Mouse (Mus musculus): ENCODE measurements at regions not wholly inside any gene's neighbourhood (a gene's known extent, or its start where the extent isn't known, plus 50 kb on each side); places are given as distances from the start of the nearest gene placed in this dataset.

DNA sequence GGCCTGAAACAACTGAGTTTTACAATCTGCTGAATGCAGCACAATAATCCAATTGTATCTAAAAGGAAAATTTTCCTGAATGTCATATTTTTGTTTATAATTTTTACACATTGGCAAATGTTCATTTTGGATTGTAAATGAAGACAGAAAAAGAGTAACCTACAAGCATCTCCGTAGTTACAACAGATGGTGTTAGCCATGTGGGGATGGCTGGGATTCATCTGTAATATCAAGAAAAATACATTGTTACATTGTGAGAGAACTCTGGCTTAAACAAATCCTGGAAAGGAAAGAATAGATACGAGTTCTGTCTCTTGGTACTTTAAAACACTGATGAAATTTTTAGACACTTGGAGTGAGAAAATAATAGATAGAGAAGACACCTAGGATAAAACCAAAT is 1106.0 kb downstream of the Grm8 start:
- DNase-seq (ENCODE audit: low spot score in 2 of 2), result peak in 1 of 2 experiments; percentile 9
- intact Hi-C loops (cut with DNase I), result no loop called here

DNA sequence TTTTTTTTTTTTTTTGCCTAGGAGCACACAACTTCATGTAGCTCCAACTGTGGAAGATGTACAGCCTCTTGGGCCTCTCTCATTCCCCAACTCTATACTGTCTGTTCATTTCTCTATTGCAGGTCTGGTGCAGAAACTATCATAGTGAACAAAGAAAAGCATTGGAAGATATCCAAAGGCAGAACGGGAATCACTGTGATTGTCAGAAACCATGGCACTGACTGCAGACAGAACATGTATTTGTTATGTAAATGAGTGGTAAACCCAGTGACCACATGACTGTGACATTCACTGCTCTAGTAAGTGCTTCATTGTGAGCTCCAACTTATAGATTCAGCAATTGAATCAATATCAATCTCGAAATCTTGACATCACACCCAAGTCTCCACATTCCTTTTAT is 1106.6 kb downstream of the Grm8 start:
- no peak for DNase-seq (ENCODE audit: low spot score in 2 of 2)
- intact Hi-C loops (cut with DNase I), result no loop called here

DNA sequence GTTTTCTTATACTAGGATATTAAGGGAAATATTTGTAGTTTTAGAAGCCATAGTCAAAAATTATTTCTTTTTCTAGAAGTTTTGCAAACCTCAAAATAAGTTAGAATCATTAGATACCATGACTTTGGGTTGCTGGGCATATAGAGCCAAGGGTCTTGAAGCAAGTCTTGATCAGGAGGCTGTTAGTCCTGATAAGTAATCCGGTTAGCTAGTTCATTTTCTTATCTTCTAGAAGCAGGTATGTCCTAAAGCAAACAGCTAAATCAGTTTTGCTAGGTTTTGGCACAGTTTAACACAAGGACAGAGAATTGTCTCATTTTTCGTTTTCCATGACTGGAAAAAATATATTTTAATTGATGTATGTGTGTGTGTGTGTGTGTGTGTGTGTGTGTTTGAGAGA is 1113.3 kb downstream of the Grm8 start:
- DNase-seq (ENCODE audit: low spot score in 2 of 2), result no peak
- intact Hi-C loops (cut with DNase I), result no loop called here

DNA sequence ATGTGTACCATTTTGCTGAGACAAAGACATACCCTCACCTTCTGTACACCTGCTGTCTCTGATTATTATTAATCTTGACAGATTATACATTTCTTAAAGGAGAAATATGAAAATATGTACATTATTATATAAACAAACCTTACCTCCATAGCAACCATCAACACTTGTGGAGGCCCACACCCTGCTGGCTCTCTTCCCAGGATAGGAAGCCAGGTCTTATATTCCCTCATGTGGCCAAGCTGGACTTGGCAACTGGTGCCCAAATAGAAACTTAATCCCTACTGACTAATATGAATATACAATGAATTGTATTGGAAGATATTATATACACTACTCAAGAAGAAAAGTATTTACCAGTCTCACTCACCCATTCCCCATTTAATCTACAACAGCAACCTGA is 1120.5 kb downstream of the Grm8 start:
- intact Hi-C loops (cut with DNase I), result no loop called here
- no peak for DNase-seq (ENCODE audit: low spot score in 2 of 2)

DNA sequence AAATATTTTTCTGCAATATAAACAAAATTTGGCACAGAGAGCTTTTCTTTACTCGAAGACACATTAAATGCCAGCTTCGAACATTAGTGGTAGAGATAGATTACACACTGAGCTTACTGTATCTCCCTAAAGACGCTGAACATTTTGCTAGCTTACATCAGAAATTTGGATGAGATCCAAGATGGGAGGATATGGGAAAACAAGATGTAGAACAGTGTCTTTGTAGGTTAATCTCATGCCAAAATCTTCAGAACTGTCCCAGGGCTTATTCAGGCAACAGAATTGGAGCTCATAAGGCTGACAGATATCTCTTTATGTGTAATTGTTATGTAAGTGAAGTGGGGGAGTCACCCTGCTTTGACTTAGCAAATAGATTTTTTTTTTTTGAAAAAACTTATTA is 1158.4 kb downstream of the Grm8 start:
- intact Hi-C loops (cut with DNase I), result no loop called here

DNA sequence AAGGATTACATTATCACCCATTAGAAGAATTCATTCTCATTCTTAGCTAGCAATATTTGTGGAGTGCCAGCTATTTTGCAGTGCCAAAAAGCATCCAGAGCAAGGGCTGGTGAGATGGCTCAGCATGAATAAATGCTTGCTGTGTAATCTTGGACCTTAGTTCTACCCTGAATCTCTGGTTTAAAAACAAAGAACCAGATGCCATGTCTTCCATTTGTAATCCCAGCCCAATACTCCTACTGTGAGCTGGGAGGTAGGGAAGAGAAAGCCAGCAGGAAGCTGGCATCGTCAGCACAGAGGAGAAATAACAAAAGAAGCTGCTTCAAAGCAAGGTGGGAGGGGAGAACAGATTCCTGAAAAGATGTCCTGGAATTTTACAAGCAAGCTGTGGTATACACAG is 1140.1 kb upstream of the Pot1a start:
- intact Hi-C loops (cut with DNase I), result no loop called here
- DNase-seq (ENCODE audit: low spot score in 2 of 2), result no peak

More for the DNA sequence above, 1158.4 kb downstream of the Grm8 start:
- peak in 1 of 2 experiments; percentile 8 for DNase-seq (ENCODE audit: low spot score in 2 of 2)

All from left cerebral cortex, postnatal 14 days (tissue).